Mouse (Mus musculus): ENCODE measurements around the gene Vtn. TPM values are rescaled to one million over a fixed set of nuclear protein-coding genes. Genes with fewer than 3 reads are reported as not detected.

Gene Vtn
- not detected for total RNA-seq (2023)

DNA sequence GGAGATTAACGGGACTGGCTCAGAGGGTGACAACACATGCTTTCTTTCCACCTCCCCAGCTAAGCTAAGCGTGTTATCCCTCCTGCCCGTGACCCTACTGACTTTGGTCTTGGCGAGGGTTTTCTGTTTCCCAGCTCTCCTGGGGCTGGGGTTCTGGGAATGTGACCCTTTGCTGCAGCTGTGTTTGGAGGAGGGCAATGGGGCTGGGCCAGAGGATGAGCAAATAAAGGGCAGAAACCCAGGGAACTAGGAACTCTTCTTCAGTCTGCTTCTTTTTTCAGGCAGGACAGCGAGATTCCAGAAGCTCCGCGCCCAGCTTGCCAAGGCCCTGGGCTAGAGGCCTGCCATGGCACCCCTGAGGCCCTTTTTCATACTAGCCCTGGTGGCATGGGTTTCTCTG is at the start of gene Vtn:
TSS of gene Vtn (plus strand) at position 88 of the 400 bp plus-strand sequence.

DNA sequence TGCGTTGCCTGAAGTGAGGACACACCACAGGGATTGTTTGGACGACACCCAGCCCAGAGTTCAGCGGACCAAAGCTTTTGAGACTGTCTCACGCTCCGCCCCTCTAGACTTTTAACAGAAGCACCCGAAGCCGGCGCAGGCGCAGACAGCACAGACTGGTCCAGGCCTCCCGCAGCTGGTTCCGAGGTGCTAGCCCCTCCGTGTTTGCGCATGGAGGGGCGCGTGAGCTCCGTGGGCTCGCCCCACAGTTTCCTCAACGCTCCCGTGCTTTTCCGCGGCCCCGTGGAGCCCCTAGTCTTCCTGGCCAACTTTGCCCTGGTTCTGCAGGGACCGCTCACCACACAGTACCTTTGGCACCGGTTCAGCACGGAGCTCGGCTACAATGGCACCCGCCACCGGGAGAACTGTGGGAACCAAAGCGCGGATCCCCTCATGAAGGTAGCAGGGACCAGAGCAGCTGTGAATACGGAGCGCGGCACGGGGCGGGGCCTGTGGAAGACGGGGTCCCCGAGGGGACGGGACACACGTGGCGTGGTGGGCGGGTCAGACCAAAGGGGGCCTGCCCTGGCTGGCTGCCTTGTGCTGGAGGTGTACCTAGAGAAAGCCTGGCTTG is 33.2 kb upstream of the Vtn start, which contains the start of gene Slc46a1:
TSS of gene Slc46a1 (plus strand) at position 130 of the 613 bp plus-strand sequence.

DNA sequence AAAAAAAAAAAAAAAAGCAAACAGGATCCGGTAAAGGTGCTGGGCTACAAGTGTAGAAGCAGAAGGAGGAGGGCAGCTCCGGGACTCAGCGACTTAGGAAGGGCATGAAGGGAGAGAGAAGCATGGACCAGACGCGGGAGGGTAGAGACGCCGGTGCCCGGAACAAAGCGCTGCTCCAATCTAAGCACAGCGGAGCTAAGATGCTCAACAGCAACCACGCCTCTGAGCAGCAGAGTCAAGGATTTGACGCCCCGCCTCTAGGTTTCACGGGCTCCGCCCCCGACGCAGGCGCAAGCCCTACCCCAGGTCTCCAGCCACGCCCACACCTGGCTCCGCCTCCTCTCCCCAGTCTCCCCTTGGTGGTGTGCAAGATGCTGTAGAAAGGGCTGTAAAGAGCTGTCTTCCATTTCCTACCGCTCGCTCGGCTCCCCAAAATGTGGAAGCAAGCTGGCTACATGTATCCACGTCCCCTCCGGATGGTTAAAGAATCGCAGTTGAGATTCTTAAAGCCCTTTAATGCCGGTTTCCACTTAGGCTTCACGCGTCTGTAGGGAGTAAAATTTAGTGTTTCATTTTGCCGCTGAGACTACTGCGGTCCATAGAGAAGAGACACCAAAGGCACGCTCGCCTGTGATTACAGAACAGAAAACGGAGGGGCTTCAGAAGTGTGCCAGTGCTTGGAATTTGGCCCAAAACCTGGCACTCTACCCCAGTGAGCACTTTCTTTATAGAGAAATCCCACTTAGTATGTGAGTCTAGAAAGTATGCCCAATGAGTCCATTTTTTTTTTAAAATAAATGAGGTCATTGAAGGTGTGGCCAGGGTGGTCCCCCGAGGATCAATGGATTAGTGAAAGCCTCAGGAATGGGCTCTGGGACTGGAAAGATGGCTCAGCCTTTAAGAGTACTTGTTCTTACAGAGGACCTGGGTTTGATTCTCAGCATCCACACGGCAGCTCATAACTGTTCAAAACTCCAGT is 1.1 kb upstream of the Vtn start, which contains the start of gene Sarm1:
TSS of gene Sarm1 (minus strand) at position 211 of the 979 bp plus-strand sequence.

DNA sequence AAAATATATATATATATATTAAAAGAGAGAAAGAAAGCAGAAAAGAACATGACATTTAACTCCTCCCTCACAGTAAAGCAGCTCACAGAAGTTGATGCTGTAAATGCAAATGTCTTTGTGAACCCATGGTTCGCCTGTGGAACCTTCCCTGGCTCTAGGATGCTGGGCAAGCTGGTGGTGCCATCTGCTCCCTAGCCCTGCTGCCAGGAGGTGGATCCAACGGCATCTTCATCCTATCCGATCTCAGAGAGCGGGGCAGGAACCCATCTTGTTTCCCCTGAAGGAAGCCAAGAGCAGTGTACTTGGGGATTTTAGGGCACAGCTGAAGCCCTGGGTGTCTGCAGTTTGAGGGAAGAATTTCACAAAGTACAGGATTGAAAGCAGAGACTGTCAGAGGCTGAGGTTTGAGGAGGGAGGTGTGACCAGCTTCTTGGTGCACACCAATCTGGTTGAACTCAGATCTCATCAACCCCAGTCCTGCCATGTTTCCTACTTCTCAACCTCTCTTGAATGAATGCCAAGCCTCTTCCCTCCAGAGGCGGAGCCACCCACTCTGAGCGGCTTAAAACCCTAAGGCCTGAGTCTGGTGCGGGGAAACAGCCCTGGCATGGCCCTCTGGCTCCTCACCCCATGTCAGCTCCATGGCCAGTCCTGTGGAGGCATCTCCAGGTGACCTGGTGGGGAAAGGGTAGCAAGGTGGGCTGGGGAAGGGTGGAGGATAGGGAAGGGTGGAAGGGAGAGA is 4.2 kb downstream of the Vtn start, which contains the start of gene Sebox:
TSS of gene Sebox (plus strand) at position 539 of the 742 bp plus-strand sequence.

GRCm38 (mm10) chr11:78512025-78512957 is 13.4 kb downstream of the Vtn start, which contains the start of the genes Tmem199 and Poldip2:
Tmem199 (minus strand) TSS chr11:78512172.
Poldip2 (plus strand) TSS chr11:78512193.

DNA sequence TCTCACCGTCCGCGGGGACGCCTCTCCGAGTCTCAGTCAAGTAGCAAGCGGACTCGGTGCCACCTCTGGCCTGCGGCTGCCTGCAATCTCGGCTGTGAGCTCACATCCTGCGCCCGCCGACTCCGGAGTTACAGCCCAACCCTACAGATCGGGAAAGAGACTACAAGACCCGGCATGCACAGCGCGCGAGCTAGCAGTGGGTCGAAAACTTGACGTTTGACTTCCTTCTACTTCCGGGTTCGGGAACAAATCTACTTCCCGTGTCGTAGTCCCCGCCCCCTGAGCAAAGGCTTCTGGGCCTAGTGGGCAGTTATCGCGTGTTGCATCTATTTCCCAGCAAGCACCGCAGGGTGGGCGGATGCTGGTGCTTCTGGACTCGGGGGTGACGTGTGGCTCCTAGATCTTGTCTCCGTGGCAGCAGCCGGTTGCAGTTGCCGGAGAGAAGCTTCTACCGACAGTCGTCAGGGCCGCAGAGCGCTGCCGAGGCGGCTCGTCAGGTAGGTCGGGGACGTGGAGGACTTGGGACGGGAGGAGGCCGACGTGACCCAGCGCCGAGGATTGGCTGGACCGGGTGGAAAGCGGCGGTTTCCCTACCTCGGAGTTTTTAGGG is 37.3 kb downstream of the Vtn start, which contains the start of the genes Tnfaip1 and Ift20:
TSS of gene Tnfaip1 (minus strand) at position 253 of the 610 bp plus-strand sequence.
TSS of gene Ift20 (plus strand) at position 282 of the 610 bp plus-strand sequence.

DNA sequence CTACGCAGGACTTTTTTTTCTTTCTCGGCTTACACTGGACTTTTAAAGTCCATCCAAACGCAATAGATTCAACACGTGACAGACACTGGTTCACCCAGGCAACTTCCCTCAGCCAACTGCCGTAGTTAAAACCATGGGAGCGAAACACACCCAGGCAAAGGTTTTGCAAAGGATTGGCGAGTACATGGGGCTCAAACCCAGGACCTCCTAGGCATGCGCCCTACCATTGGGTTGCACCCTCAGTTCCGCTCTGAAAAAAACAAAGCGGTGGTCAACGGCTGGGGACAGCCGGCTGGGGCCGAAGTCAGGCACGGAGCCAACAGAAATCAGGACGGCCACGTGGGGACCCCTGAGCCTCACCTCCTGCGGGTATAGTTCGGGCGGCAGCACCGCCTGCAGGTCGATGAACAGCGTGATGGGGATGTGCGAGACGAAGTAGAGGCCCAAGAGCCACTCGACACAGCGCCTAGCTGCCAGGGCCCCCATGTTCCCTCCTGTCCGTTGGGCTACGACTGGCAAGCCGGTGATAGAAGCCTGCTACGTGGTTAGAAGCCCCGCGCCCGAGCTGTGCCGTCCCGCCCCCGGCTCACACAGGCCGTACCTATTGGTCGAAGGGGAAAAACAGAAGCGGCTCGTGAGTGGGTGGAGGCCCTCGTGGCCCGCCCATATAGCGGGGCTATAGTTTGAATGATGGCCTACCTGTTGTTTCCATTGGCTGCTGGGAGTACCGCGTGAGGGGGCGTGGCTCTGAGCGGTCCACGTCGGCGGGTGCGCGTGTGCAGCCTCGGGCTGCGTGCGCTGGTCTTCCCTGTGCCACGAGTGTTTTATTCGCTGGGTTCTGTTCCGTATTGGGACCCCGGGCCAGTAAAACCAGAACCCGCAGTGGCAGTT is 51.5 kb downstream of the Vtn start, which contains the start of gene Tmem97:
TSS of gene Tmem97 (minus strand) at position 610 of the 891 bp plus-strand sequence.

Other genes starting within 250 kb of the Vtn start
- gene 2610507B11Rik, start 237.3 kb upstream of the Vtn start, total RNA-seq (2023): 10 to 100 TPM; 58.8 to 60.0 TPM
- gene BC030499, start 208.2 kb upstream of the Vtn start, total RNA-seq (2023): under 1 TPM; 0.22 to 0.49 TPM
- 10 to 100 TPM; 54.9 to 66.0 TPM for gene Spag5, start 197.6 kb upstream of the Vtn start, total RNA-seq (2023)
- gene Aldoc, start 176.1 kb upstream of the Vtn start, total RNA-seq (2023): 1 to 10 TPM; 1.9 to 3.7 TPM
- gene Pigs, start 170.7 kb upstream of the Vtn start, total RNA-seq (2023): 10 to 100 TPM; 33.9 to 37.9 TPM
- 100 to 1,000 TPM; 114 to 116 TPM for gene Unc119, start 155.6 kb upstream of the Vtn start, total RNA-seq (2023)
- not detected for gene Foxn1, start 112.5 kb upstream of the Vtn start, total RNA-seq (2023)
- gene Slc13a2, start 76.9 kb upstream of the Vtn start, total RNA-seq (2023): not detected
- gene Slc46a1, start 33.4 kb upstream of the Vtn start, total RNA-seq (2023): 1 to 10 TPM in 1 of 2 experiments, under 1 TPM in 1; 0.93 to 2.0 TPM
- gene Sarm1, start 1.3 kb upstream of the Vtn start, total RNA-seq (2023): under 1 TPM; 0.18 to 0.24 TPM
- not detected for gene Sebox, start 4.4 kb downstream of the Vtn start, total RNA-seq (2023)
- 10 to 100 TPM in 1 of 2 experiments, 1 to 10 TPM in 1; 9.9 to 11.0 TPM for gene Tmem199, start 13.1 kb downstream of the Vtn start, total RNA-seq (2023)
- gene Poldip2, start 13.1 kb downstream of the Vtn start, total RNA-seq (2023): 10 to 100 TPM; 20.9 to 21.2 TPM
- gene Tnfaip1, start 37.2 kb downstream of the Vtn start, total RNA-seq (2023): 1 to 10 TPM; 7.3 to 9.1 TPM
- 10 to 100 TPM; 28.5 to 31.8 TPM for gene Ift20, start 37.3 kb downstream of the Vtn start, total RNA-seq (2023)
- gene Tmem97, start 51.7 kb downstream of the Vtn start, total RNA-seq (2023): 10 to 100 TPM in 1 of 2 experiments, 1 to 10 TPM in 1; 9.9 to 12.7 TPM
- gene Nlk, start 198.3 kb downstream of the Vtn start, total RNA-seq (2023): 10 to 100 TPM; 14.4 to 14.5 TPM